Comparison of ENCODE assay signal across 28 mouse cellular contexts in the genomic region with DNA sequence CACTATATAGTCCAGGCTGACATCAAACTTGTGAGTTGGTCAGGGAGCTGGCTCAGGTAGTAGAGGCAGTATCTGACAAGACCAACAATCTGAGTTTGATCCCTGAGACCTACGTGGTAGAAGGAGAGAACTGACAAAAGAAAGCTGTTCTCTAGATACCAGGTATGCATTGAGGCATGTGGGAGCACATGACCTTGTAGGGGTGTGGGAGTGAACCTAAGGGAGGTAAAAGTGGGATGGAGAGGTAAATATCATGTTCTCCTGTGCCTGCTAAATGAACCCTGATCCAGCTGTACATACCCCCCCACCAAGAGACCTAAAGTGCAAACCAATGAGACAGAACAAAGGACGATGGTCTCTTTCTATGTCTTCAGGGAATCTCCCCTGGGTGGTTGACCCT.
"Had no signal": no experiment of that assay in that cellular context is flagged by ENCODE, and none has a peak within 500 bp of the region (broad histone marks: within the 10 kb centered on the region; RNA-seq: fewer than 3 reads in every experiment).

No protein-coding gene starts in this region.

- ATAC-seq: forebrain, embryonic 13.5 days; forebrain, embryonic 14.5 days; forebrain, embryonic 15.5 days; forebrain, embryonic 16.5 days; forebrain, postnatal 0 days had no signal

- H3K4me3 ChIP-seq: embryonic facial prominence, embryonic 10.5 days; embryonic facial prominence, embryonic 12.5 days; embryonic facial prominence, embryonic 13.5 days; embryonic facial prominence, embryonic 15.5 days; erythroblast, embryonic 14.5 days; forebrain, embryonic 10.5 days; forebrain, embryonic 12.5 days; forebrain, embryonic 13.5 days; forebrain, embryonic 15.5 days; gastrocnemius, adult 2 months had no signal

- H3K9me3 ChIP-seq: embryonic facial prominence, embryonic 10.5 days; embryonic facial prominence, embryonic 12.5 days; embryonic facial prominence, embryonic 13.5 days; embryonic facial prominence, embryonic 15.5 days; forebrain, embryonic 10.5 days; forebrain, embryonic 12.5 days; forebrain, embryonic 13.5 days; forebrain, embryonic 15.5 days had no signal

- H3K36me3 ChIP-seq: embryonic facial prominence, embryonic 10.5 days; embryonic facial prominence, embryonic 12.5 days; embryonic facial prominence, embryonic 13.5 days; embryonic facial prominence, embryonic 15.5 days; forebrain, embryonic 10.5 days; forebrain, embryonic 12.5 days; forebrain, embryonic 15.5 days had no signal

- H3K4me1 ChIP-seq: embryonic facial prominence, embryonic 10.5 days; embryonic facial prominence, embryonic 12.5 days; embryonic facial prominence, embryonic 13.5 days; embryonic facial prominence, embryonic 15.5 days; forebrain, embryonic 10.5 days; forebrain, embryonic 12.5 days; forebrain, embryonic 13.5 days; forebrain, embryonic 15.5 days had no signal

- DNase-seq: cerebellum, adult 18-20 months; cerebellum, adult 2 months; cerebellum, adult 8-10 months; cerebellum, adult 9-10 months; cerebellum, adult 9-11 months; cerebellum, postnatal 10 days; cerebellum, postnatal 14 days; cerebellum, postnatal 25 days; cerebellum, postnatal 36 days; embryo, embryonic 11 days; forebrain, postnatal 0 days; gastrocnemius, adult 2 months; gastrocnemius, postnatal 10 days; gastrocnemius, postnatal 14 days; gastrocnemius, postnatal 25 days; gastrocnemius, postnatal 36 days; heart, adult 11 months had no signal

- H3K27ac ChIP-seq: embryonic facial prominence, embryonic 10.5 days; embryonic facial prominence, embryonic 12.5 days; embryonic facial prominence, embryonic 13.5 days; embryonic facial prominence, embryonic 15.5 days; forebrain, embryonic 10.5 days; forebrain, embryonic 12.5 days; forebrain, embryonic 13.5 days; forebrain, embryonic 15.5 days; gastrocnemius, adult 2 months had no signal

- H3K27me3 ChIP-seq: embryonic facial prominence, embryonic 12.5 days; embryonic facial prominence, embryonic 13.5 days; embryonic facial prominence, embryonic 15.5 days; forebrain, embryonic 12.5 days; forebrain, embryonic 13.5 days; forebrain, embryonic 15.5 days had no signal

- H3K4me2 ChIP-seq: embryonic facial prominence, embryonic 12.5 days; embryonic facial prominence, embryonic 13.5 days; embryonic facial prominence, embryonic 15.5 days; forebrain, embryonic 12.5 days; forebrain, embryonic 13.5 days; forebrain, embryonic 15.5 days had no signal

- H3K9ac ChIP-seq: embryonic facial prominence, embryonic 12.5 days; embryonic facial prominence, embryonic 13.5 days; embryonic facial prominence, embryonic 15.5 days; forebrain, embryonic 12.5 days; forebrain, embryonic 13.5 days; forebrain, embryonic 15.5 days; forebrain, postnatal 0 days had no signal
